Mouse (Mus musculus): ENCODE results near the gene Dscaml1. TPM values are rescaled to one million over a fixed set of nuclear protein-coding genes. Genes with fewer than 3 reads are reported as not detected.
A peak's percentile ranks its signal among the peaks of the same experiment; 100 is the strongest.

Dscaml1 gene
- polyA plus RNA-seq, 1 experiment from 2014 or later, result 0.55 TPM

- WGBS, result 73% methylated on average over 8 of the region's 8 CpGs
- no peak for ATAC-seq (ENCODE audit: insufficient number of reproducible peaks, insufficient read depth, low FRiP score, low read depth)
- no peak overlapping the region for H3K4me2 ChIP-seq (ENCODE audit: low read length)
These were observed 250.2 kb downstream of the Dscaml1 start for GRCm38 (mm10) chr9:45676578-45676977.

GRCm38 (mm10) chr9:45677236-45677781, 250.9 kb downstream of the Dscaml1 start:
- Histone ChIP-seq H3K4me3 (ENCODE audit: control insufficient read depth in 1 of 2, insufficient read depth in 1 of 2, low read depth in 1 of 2, low read length in 2 of 2) (no peak overlapping the region), H3K4me2 (ENCODE audit: low read length) (peak overlapping the region; percentile 25; the same call in 1 of the 2 replicates), H3K27me3 (ENCODE audit: control insufficient read depth, insufficient read depth, low read length) (0 out of 2 replicates have a peak, but pooled peaks cover 7% of the 10 kb centered on the region), H3K27ac (replicated peaks in 1 of 2; ENCODE audit: control insufficient read depth in 1 of 2, insufficient read depth in 1 of 2, low read depth in 2 of 2, low read length in 2 of 2) (no peak overlapping the region), H3K9me3 (ENCODE audit: control insufficient read depth, low read length) (no peaks in the 10 kb centered on the region), H3K9ac (ENCODE audit: low read length) (no peak overlapping the region), H3K36me3 (ENCODE audit: control insufficient read depth, insufficient read depth, low read length) (no peaks in the 10 kb centered on the region), H3K4me1 (ENCODE audit: control insufficient read depth in 2 of 2, insufficient read depth in 2 of 2, low read length in 2 of 2) (peaks cover 3 to 6% of the 10 kb centered on the region in 2 experiments; a peak in 3 of 4 replicates)
- ATAC-seq (ENCODE audit: insufficient number of reproducible peaks, insufficient read depth, low FRiP score, low read depth), result no peak
- 31% methylated on average over 12 of the region's 12 CpGs for WGBS

More at GRCm38 (mm10) chr9:45676578-45676977, 250.2 kb downstream of the Dscaml1 start:
- Histone ChIP-seq H3K27me3 (ENCODE audit: control insufficient read depth, insufficient read depth, low read length) (0 out of 2 replicates have a peak, but pooled peaks cover 7% of the 10 kb centered on the region), H3K9me3 (ENCODE audit: control insufficient read depth, low read length) (no peaks in the 10 kb centered on the region), H3K4me3 (ENCODE audit: control insufficient read depth in 1 of 2, insufficient read depth in 1 of 2, low read depth in 1 of 2, low read length in 2 of 2) (no peak overlapping the region), H3K4me1 (ENCODE audit: control insufficient read depth in 2 of 2, insufficient read depth in 2 of 2, low read length in 2 of 2) (peaks cover 3 to 6% of the 10 kb centered on the region in 2 experiments; a peak in 3 of 4 replicates), H3K9ac (ENCODE audit: low read length) (no peak overlapping the region), H3K36me3 (ENCODE audit: control insufficient read depth, insufficient read depth, low read length) (no peaks in the 10 kb centered on the region), H3K27ac (replicated peaks in 1 of 2; ENCODE audit: control insufficient read depth in 1 of 2, insufficient read depth in 1 of 2, low read depth in 2 of 2, low read length in 2 of 2) (no peak overlapping the region)

- Histone ChIP-seq H3K27ac (replicated peaks in 1 of 2; ENCODE audit: control insufficient read depth in 1 of 2, insufficient read depth in 1 of 2, low read depth in 2 of 2, low read length in 2 of 2) (no peak overlapping the region), H3K4me3 (ENCODE audit: control insufficient read depth in 1 of 2, insufficient read depth in 1 of 2, low read depth in 1 of 2, low read length in 2 of 2) (no peak overlapping the region), H3K4me1 (ENCODE audit: control insufficient read depth in 2 of 2, insufficient read depth in 2 of 2, low read length in 2 of 2) (peaks cover 3 to 6% of the 10 kb centered on the region in 2 experiments; a peak in 3 of 4 replicates), H3K27me3 (ENCODE audit: control insufficient read depth, insufficient read depth, low read length) (0 out of 2 replicates have a peak, but pooled peaks cover 5% of the 10 kb centered on the region), H3K4me2 (ENCODE audit: low read length) (no peak overlapping the region), H3K36me3 (ENCODE audit: control insufficient read depth, insufficient read depth, low read length) (no peaks in the 10 kb centered on the region), H3K9me3 (ENCODE audit: control insufficient read depth, low read length) (no peaks in the 10 kb centered on the region), H3K9ac (ENCODE audit: low read length) (no peak overlapping the region)
- WGBS, result 74% methylated on average over 8 of the region's 8 CpGs
- ATAC-seq (ENCODE audit: insufficient number of reproducible peaks, insufficient read depth, low FRiP score, low read depth), result no peak
These were observed 251.7 kb downstream of the Dscaml1 start for GRCm38 (mm10) chr9:45677952-45678663.

- Histone ChIP-seq H3K4me1 (ENCODE audit: control insufficient read depth in 2 of 2, insufficient read depth in 2 of 2, low read length in 2 of 2) (peaks cover 3 to 6% of the 10 kb centered on the region in 2 experiments; a peak in 3 of 4 replicates), H3K4me2 (ENCODE audit: low read length) (no peak overlapping the region), H3K36me3 (ENCODE audit: control insufficient read depth, insufficient read depth, low read length) (no peaks in the 10 kb centered on the region), H3K27ac (replicated peaks in 1 of 2; ENCODE audit: control insufficient read depth in 1 of 2, insufficient read depth in 1 of 2, low read depth in 2 of 2, low read length in 2 of 2) (no peak overlapping the region), H3K4me3 (ENCODE audit: control insufficient read depth in 1 of 2, insufficient read depth in 1 of 2, low read depth in 1 of 2, low read length in 2 of 2) (no peak overlapping the region), H3K9ac (ENCODE audit: low read length) (no peak overlapping the region), H3K9me3 (ENCODE audit: control insufficient read depth, low read length) (no peaks in the 10 kb centered on the region), H3K27me3 (ENCODE audit: control insufficient read depth, insufficient read depth, low read length) (no peaks in the 10 kb centered on the region)
- no peak for ATAC-seq (ENCODE audit: insufficient number of reproducible peaks, insufficient read depth, low FRiP score, low read depth)
- 81% methylated on average over 4 of the region's 4 CpGs for WGBS
These were observed 252.2 kb downstream of the Dscaml1 start for GRCm38 (mm10) chr9:45678664-45679026.

- no peaks in the 10 kb centered on the region for H3K27me3 ChIP-seq (ENCODE audit: control insufficient read depth, insufficient read depth, low read length)
- H3K4me1 ChIP-seq (ENCODE audit: control insufficient read depth in 2 of 2, insufficient read depth in 2 of 2, low read length in 2 of 2), result peaks cover 0 to under 1% of the 10 kb centered on the region in 2 experiments; a peak in 1 of 4 replicates
- no peak for ATAC-seq (ENCODE audit: insufficient number of reproducible peaks, insufficient read depth, low FRiP score, low read depth)
- H3K9me3 ChIP-seq (ENCODE audit: control insufficient read depth, low read length), result no peaks in the 10 kb centered on the region
- H3K9ac ChIP-seq (ENCODE audit: low read length), result no peak overlapping the region
- H3K27ac ChIP-seq (replicated peaks in 1 of 2; ENCODE audit: control insufficient read depth in 1 of 2, insufficient read depth in 1 of 2, low read depth in 2 of 2, low read length in 2 of 2), result no peak overlapping the region
- WGBS, result 44% methylated on average over 11 of the region's 11 CpGs
- no peaks in the 10 kb centered on the region for H3K36me3 ChIP-seq (ENCODE audit: control insufficient read depth, insufficient read depth, low read length)
- no peak overlapping the region for H3K4me3 ChIP-seq (ENCODE audit: control insufficient read depth in 1 of 2, insufficient read depth in 1 of 2, low read depth in 1 of 2, low read length in 2 of 2)
- H3K4me2 ChIP-seq (ENCODE audit: low read length), result no peak overlapping the region
These were observed 256.1 kb downstream of the Dscaml1 start for GRCm38 (mm10) chr9:45682461-45682998.

GRCm38 (mm10) chr9:45693424-45694237, 267.2 kb downstream of the Dscaml1 start:
- Histone ChIP-seq H3K4me3 (ENCODE audit: control insufficient read depth in 1 of 2, insufficient read depth in 1 of 2, low read depth in 1 of 2, low read length in 2 of 2) (no peak overlapping the region), H3K27me3 (ENCODE audit: control insufficient read depth, insufficient read depth, low read length) (peaks cover 15% of the 10 kb centered on the region; the same call in 1 of the 2 replicates), H3K9me3 (ENCODE audit: control insufficient read depth, low read length) (no peaks in the 10 kb centered on the region), H3K9ac (ENCODE audit: low read length) (no peak overlapping the region), H3K36me3 (ENCODE audit: control insufficient read depth, insufficient read depth, low read length) (no peaks in the 10 kb centered on the region), H3K4me2 (ENCODE audit: low read length) (no peak overlapping the region), H3K27ac (replicated peaks in 1 of 2; ENCODE audit: control insufficient read depth in 1 of 2, insufficient read depth in 1 of 2, low read depth in 2 of 2, low read length in 2 of 2) (no peak overlapping the region), H3K4me1 (ENCODE audit: control insufficient read depth in 2 of 2, insufficient read depth in 2 of 2, low read length in 2 of 2) (peaks cover 9 to 13% of the 10 kb centered on the region in 2 experiments)
- ATAC-seq (ENCODE audit: insufficient number of reproducible peaks, insufficient read depth, low FRiP score, low read depth), result no peak
- 35% methylated on average over 10 of the region's 10 CpGs for WGBS

GRCm38 (mm10) chr9:45694256-45694655, 267.8 kb downstream of the Dscaml1 start:
- Histone ChIP-seq H3K9ac (ENCODE audit: low read length) (no peak overlapping the region), H3K27me3 (ENCODE audit: control insufficient read depth, insufficient read depth, low read length) (peaks cover 15% of the 10 kb centered on the region; the same call in 1 of the 2 replicates), H3K36me3 (ENCODE audit: control insufficient read depth, insufficient read depth, low read length) (no peaks in the 10 kb centered on the region), H3K4me3 (ENCODE audit: control insufficient read depth in 1 of 2, insufficient read depth in 1 of 2, low read depth in 1 of 2, low read length in 2 of 2) (no peak overlapping the region), H3K9me3 (ENCODE audit: control insufficient read depth, low read length) (no peaks in the 10 kb centered on the region), H3K4me1 (ENCODE audit: control insufficient read depth in 2 of 2, insufficient read depth in 2 of 2, low read length in 2 of 2) (peaks cover 9 to 13% of the 10 kb centered on the region in 2 experiments), H3K4me2 (ENCODE audit: low read length) (no peak overlapping the region), H3K27ac (replicated peaks in 1 of 2; ENCODE audit: control insufficient read depth in 1 of 2, insufficient read depth in 1 of 2, low read depth in 2 of 2, low read length in 2 of 2) (no peak overlapping the region)
- no peak for ATAC-seq (ENCODE audit: insufficient number of reproducible peaks, insufficient read depth, low FRiP score, low read depth)
- 22% methylated on average over 2 of the region's 2 CpGs for WGBS
